Mouse (Mus musculus) lung, postnatal 0 days (tissue): ENCODE data around the gene Rras. TPM values are rescaled to one million over a fixed set of nuclear protein-coding genes. Genes with fewer than 3 reads are reported as not detected.

Experiments
- ATAC-seq: fragments of 200-750 bp; cut with Nextera tagmentation; 2 replicates; pipeline ENCODE4 v1.8.0; 2017; ENCODE audit warnings: moderate library complexity
- DNase-seq: peaks from one replicate; pipeline ENCODE4 v3.0.0-alpha.2; 2016; ENCODE audit warnings: low spot score
- H3K27ac ChIP-seq: fragments of 300-500 bp; sonication (generic); 2 replicates; pipeline ENCODE4 v1.5.1; 2014; ENCODE audit warnings: antibody characterized with exemption, mild to moderate bottlenecking, low read length, mixed read lengths
- H3K27me3 ChIP-seq: fragments of 300-500 bp; sonication (generic); replicated peaks from 2 replicates; pipeline ENCODE4 v1.6.1; 2014; ENCODE audit warnings: low read length, mixed read lengths; ENCODE audit not compliant: insufficient read depth
- H3K36me3 ChIP-seq: fragments of 300-500 bp; sonication (generic); 2 replicates; pipeline ENCODE4 v1.6.1; 2014; ENCODE audit warnings: low read length, mixed read lengths; ENCODE audit not compliant: insufficient read depth
- H3K4me1 ChIP-seq: fragments of 300-500 bp; sonication (generic); 2 replicates; pipeline ENCODE4 v1.6.1; 2014; ENCODE audit warnings: antibody characterized with exemption, low read depth, low read length, mixed read lengths; ENCODE audit not compliant: insufficient read depth
- H3K4me2 ChIP-seq: fragments of 300-500 bp; sonication (generic); replicated peaks from 2 replicates; pipeline ENCODE4 v1.6.1; 2014; ENCODE audit warnings: low read depth, mild to moderate bottlenecking, low read length, moderate library complexity, mixed read lengths
- H3K4me3 ChIP-seq: fragments of 300-500 bp; sonication (generic); 2 replicates; pipeline ENCODE4 v1.5.1; 2014; ENCODE audit warnings: low read depth, low read length
- H3K9ac ChIP-seq: fragments of 300-500 bp; sonication (generic); replicated peaks from 2 replicates; pipeline ENCODE4 v1.6.1; 2014; ENCODE audit warnings: low read depth, mild to moderate bottlenecking
- H3K9me3 ChIP-seq: fragments of 300-500 bp; sonication (generic); 2 replicates; pipeline ENCODE4 v1.6.1; 2016; ENCODE audit warnings: low read length, mixed read lengths
- CTCF ChIP-seq: IDR thresholded peaks from 2 replicates; pipeline ENCODE4 v1.5.1; 2016; ENCODE audit warnings: antibody characterized with exemption, mild to moderate bottlenecking
- EP300 ChIP-seq: IDR thresholded peaks from 2 replicates; pipeline ENCODE4 v1.6.1; 2016; ENCODE audit warnings: antibody characterized with exemption, mild to moderate bottlenecking, control low read depth
- WGBS: fragments of 180-500 bp; shearing (Covaris S2); extraction: QIAGEN DNeasy Blood & Tissue Kit; methylation state at CpG from one replicate; pipeline ENCODE4 v1.1.7; 2014; 5-methylcytosine and 5-hydroxymethylcytosine counted together
- polyA plus RNA-seq: library from polyadenylated mRNA; unstranded; fragments of >200 nt; fragmentation: Nextera tagmentation; extraction: Ambion mirVana; gene quantifications from 2 replicates; pipeline ENCODE4 v1.2.1, GENCODE M21; 2015

Rras gene
- polyA plus RNA-seq, 1 experiment from 2014 or later = 160 TPM

GRCm38 (mm10) chr7:45047491-45047890 lies 29.7 kb downstream of the Rras start:
- DNase-seq (no peak), ATAC-seq (no peak)
- H3K4me1 ChIP-seq = peaks cover 4% of the 10 kb centered on the region; the same call in 1 of the 2 replicates
- no peak overlapping the region for H3K4me3 ChIP-seq
- peaks cover 35% of the 10 kb centered on the region for H3K36me3 ChIP-seq
- WGBS = 96% methylated on average over 14 of the region's 14 CpGs
- no peak for TF ChIP-seq CTCF
- TF ChIP-seq EP300 = no peak
- H3K27me3 ChIP-seq = no peaks in the 10 kb centered on the region
- H3K27ac ChIP-seq = no peak overlapping the region
- no peak overlapping the region for H3K4me2 ChIP-seq
- no peaks in the 10 kb centered on the region for H3K9me3 ChIP-seq
- no peak overlapping the region for H3K9ac ChIP-seq

GRCm38 (mm10) chr7:45048001-45048890 lies 30.5 kb downstream of the Rras start:
- no peak for TF ChIP-seq EP300
- no peak for TF ChIP-seq CTCF
- H3K27me3 ChIP-seq = no peaks in the 10 kb centered on the region
- peaks cover 28% of the 10 kb centered on the region for H3K36me3 ChIP-seq
- H3K27ac ChIP-seq = no peak overlapping the region
- H3K9me3 ChIP-seq = no peaks in the 10 kb centered on the region
- no peak overlapping the region for H3K4me3 ChIP-seq
- H3K4me2 ChIP-seq = no peak overlapping the region
- H3K4me1 ChIP-seq = peaks cover 4% of the 10 kb centered on the region; the same call in 1 of the 2 replicates
- no peak overlapping the region for H3K9ac ChIP-seq
- no peak for ATAC-seq
- DNase-seq = no peak
- WGBS = 89% methylated on average over 34 of the region's 38 CpGs

GRCm38 (mm10) chr7:45048923-45049657 lies 31.3 kb downstream of the Rras start:
- H3K27ac ChIP-seq = no peak overlapping the region
- H3K9me3 ChIP-seq = no peaks in the 10 kb centered on the region
- DNase-seq (no peak), ATAC-seq (no peak)
- H3K27me3 ChIP-seq = no peaks in the 10 kb centered on the region
- H3K4me2 ChIP-seq = no peak overlapping the region
- peaks cover 7% of the 10 kb centered on the region; the same call in 1 of the 2 replicates for H3K4me1 ChIP-seq
- no peak overlapping the region for H3K9ac ChIP-seq
- no peak for TF ChIP-seq CTCF
- no peak for TF ChIP-seq EP300
- H3K36me3 ChIP-seq = peaks cover 28% of the 10 kb centered on the region
- whole genome bisulfite sequencing = 89% methylated on average over 22 of the region's 23 CpGs
- H3K4me3 ChIP-seq = no peak overlapping the region

- ATAC-seq (peak; percentile 19; the same call in 1 of the 2 replicates), DNase-seq (peak; percentile 95)
- TF ChIP-seq EP300 (no peak), CTCF (no peak)
- no peaks in the 10 kb centered on the region for H3K27me3 ChIP-seq
- peak overlapping the region; percentile 90; the same call in 1 of the 2 replicates for H3K4me3 ChIP-seq
- 8% methylated on average over 16 of the region's 16 CpGs for WGBS
- no peaks in the 10 kb centered on the region for H3K9me3 ChIP-seq
- peak overlapping the region; percentile 93; the same call in 1 of the 2 replicates for H3K27ac ChIP-seq
- peak overlapping the region; percentile 90 for H3K4me2 ChIP-seq
- H3K36me3 ChIP-seq = peaks cover 28% of the 10 kb centered on the region
- peaks cover 7% of the 10 kb centered on the region; the same call in 1 of the 2 replicates for H3K4me1 ChIP-seq
- H3K9ac ChIP-seq = 0 out of 2 replicates have a peak overlapping the region, but pooled peaks have one; percentile 76
Measured at GRCm38 (mm10) chr7:45050945-45051600, 33.3 kb downstream of the Rras start.

GRCm38 (mm10) chr7:45051601-45051974 lies 33.8 kb downstream of the Rras start:
- 7% methylated on average over 13 of the region's 13 CpGs for WGBS
- Histone ChIP-seq H3K9me3 (no peaks in the 10 kb centered on the region), H3K36me3 (peaks cover 24% of the 10 kb centered on the region), H3K9ac (peak overlapping the region; percentile 76; the same call in 1 of the 2 replicates), H3K4me1 (peaks cover 7% of the 10 kb centered on the region; the same call in 1 of the 2 replicates), H3K4me3 (peak overlapping the region; percentile 90), H3K4me2 (peak overlapping the region; percentile 90), H3K27me3 (no peaks in the 10 kb centered on the region), H3K27ac (peak overlapping the region; percentile 93)
- TF ChIP-seq EP300 (no peak), CTCF (no peak)
- DNase-seq = no peak
- no peak for ATAC-seq
